Mouse (Mus musculus): Measurements from ENCODE around the gene Dvl3.
"Not testable (repeated sequence)": the region's sequence is repeated elsewhere in the genome, so short reads cannot be mapped to it uniquely, and the experiment has no call there.

Gene Dvl3

GRCm38 (mm10) chr16:20478504-20478903 is 38.3 kb upstream of the Dvl3 start:
- peaks cover 49% of the 10 kb centered on the region for H3K4me1 ChIP-seq (replicated peaks; ENCODE audit: low read depth, low read length)

GRCm38 (mm10) chr16:20479026-20479760 is 37.6 kb upstream of the Dvl3 start:
- not testable (repeated sequence) for H3K27me3 ChIP-seq (ENCODE audit: insufficient read depth, low read length); H3K4me3 ChIP-seq (replicated peaks; ENCODE audit: low read length); H3K36me3 ChIP-seq (ENCODE audit: insufficient read depth, low read length)
- H3K4me1 ChIP-seq (replicated peaks; ENCODE audit: low read depth, low read length) = peaks cover 47% of the 10 kb centered on the region
- H3K9me3 ChIP-seq (ENCODE audit: low read length) = peaks cover 20% of the 10 kb centered on the region

More at GRCm38 (mm10) chr16:20478504-20478903, 38.3 kb upstream of the Dvl3 start:
- Histone ChIP-seq H3K27me3 (ENCODE audit: insufficient read depth, low read length) (no peaks in the 10 kb centered on the region), H3K9me3 (ENCODE audit: low read length) (peaks cover 20% of the 10 kb centered on the region), H3K36me3 (ENCODE audit: insufficient read depth, low read length) (no peaks in the 10 kb centered on the region), H3K4me3 (replicated peaks; ENCODE audit: low read length) (no peak overlapping the region)
- TF ChIP-seq NANOG (IDR thresholded peaks at IDR 0.05; ENCODE audit: borderline replicate concordance, low read length) = no peak
- no peak for TF ChIP-seq CTCF (conservative IDR thresholded peaks at IDR 0.05; ENCODE audit: low read length)
- TF ChIP-seq POU5F1 (IDR thresholded peaks at IDR 0.05; ENCODE audit: borderline replicate concordance, low read length) = no peak

- Histone ChIP-seq H3K4me3 (replicated peaks; ENCODE audit: low read length) (no peak overlapping the region), H3K4me1 (replicated peaks; ENCODE audit: low read depth, low read length) (peaks cover 47% of the 10 kb centered on the region), H3K9me3 (ENCODE audit: low read length) (peaks cover 20% of the 10 kb centered on the region), H3K36me3 (ENCODE audit: insufficient read depth, low read length) (no peaks in the 10 kb centered on the region), H3K27me3 (ENCODE audit: insufficient read depth, low read length) (no peaks in the 10 kb centered on the region)
- TF ChIP-seq CTCF (conservative IDR thresholded peaks at IDR 0.05; ENCODE audit: low read length) = peak; percentile 21; the same call in 1 of the 2 replicates
- 0 out of 2 replicates have a peak, but pooled peaks have one; percentile 13 for TF ChIP-seq POU5F1 (IDR thresholded peaks at IDR 0.05; ENCODE audit: borderline replicate concordance, low read length)
- TF ChIP-seq NANOG (IDR thresholded peaks at IDR 0.05; ENCODE audit: borderline replicate concordance, low read length) = no peak
These were observed 36.7 kb upstream of the Dvl3 start for GRCm38 (mm10) chr16:20480115-20480514.

- TF ChIP-seq CTCF (conservative IDR thresholded peaks at IDR 0.05; ENCODE audit: low read length) (no peak), NANOG (IDR thresholded peaks at IDR 0.05; ENCODE audit: borderline replicate concordance, low read length) (no peak), POU5F1 (IDR thresholded peaks at IDR 0.05; ENCODE audit: borderline replicate concordance, low read length) (no peak)
- H3K4me3 ChIP-seq (replicated peaks; ENCODE audit: low read length) = no peak overlapping the region
These were observed 35.0 kb upstream of the Dvl3 start for GRCm38 (mm10) chr16:20481746-20482145.

GRCm38 (mm10) chr16:20483716-20484115 is 33.1 kb upstream of the Dvl3 start:
- H3K36me3 ChIP-seq (ENCODE audit: insufficient read depth, low read length); H3K4me3 ChIP-seq (replicated peaks; ENCODE audit: low read length); H3K27me3 ChIP-seq (ENCODE audit: insufficient read depth, low read length): not testable (repeated sequence)
- peaks cover 15% of the 10 kb centered on the region for H3K9me3 ChIP-seq (ENCODE audit: low read length)
- H3K4me1 ChIP-seq (replicated peaks; ENCODE audit: low read depth, low read length) = peaks cover 29% of the 10 kb centered on the region

More at GRCm38 (mm10) chr16:20481746-20482145, 35.0 kb upstream of the Dvl3 start:
- peaks cover 25% of the 10 kb centered on the region for H3K9me3 ChIP-seq (ENCODE audit: low read length)
- H3K4me1 ChIP-seq (replicated peaks; ENCODE audit: low read depth, low read length) = peaks cover 39% of the 10 kb centered on the region
- no peaks in the 10 kb centered on the region for H3K27me3 ChIP-seq (ENCODE audit: insufficient read depth, low read length)
- no peaks in the 10 kb centered on the region for H3K36me3 ChIP-seq (ENCODE audit: insufficient read depth, low read length)

- Histone ChIP-seq H3K4me3 (replicated peaks; ENCODE audit: low read length) (no peak overlapping the region), H3K36me3 (ENCODE audit: insufficient read depth, low read length) (no peaks in the 10 kb centered on the region), H3K4me1 (replicated peaks; ENCODE audit: low read depth, low read length) (peaks cover 26% of the 10 kb centered on the region), H3K27me3 (ENCODE audit: insufficient read depth, low read length) (no peaks in the 10 kb centered on the region), H3K9me3 (ENCODE audit: low read length) (peaks cover 5% of the 10 kb centered on the region; the same call in 1 of the 2 replicates)
- TF ChIP-seq POU5F1 (IDR thresholded peaks at IDR 0.05; ENCODE audit: borderline replicate concordance, low read length) (no peak), NANOG (IDR thresholded peaks at IDR 0.05; ENCODE audit: borderline replicate concordance, low read length) (no peak)
These were observed 31.7 kb upstream of the Dvl3 start for GRCm38 (mm10) chr16:20485061-20485460.

GRCm38 (mm10) chr16:20486048-20486447 is 30.7 kb upstream of the Dvl3 start:
- H3K4me1 ChIP-seq (replicated peaks; ENCODE audit: low read depth, low read length) = peaks cover 24% of the 10 kb centered on the region
- H3K9me3 ChIP-seq (ENCODE audit: low read length) = peaks cover 5% of the 10 kb centered on the region; the same call in 1 of the 2 replicates
- H3K36me3 ChIP-seq (ENCODE audit: insufficient read depth, low read length) = no peaks in the 10 kb centered on the region
- H3K27me3 ChIP-seq (ENCODE audit: insufficient read depth, low read length) = no peaks in the 10 kb centered on the region
- no peak overlapping the region for H3K4me3 ChIP-seq (replicated peaks; ENCODE audit: low read length)
- TF ChIP-seq CTCF (conservative IDR thresholded peaks at IDR 0.05; ENCODE audit: low read length) = no peak
- TF ChIP-seq NANOG (IDR thresholded peaks at IDR 0.05; ENCODE audit: borderline replicate concordance, low read length) = no peak
- no peak for TF ChIP-seq POU5F1 (IDR thresholded peaks at IDR 0.05; ENCODE audit: borderline replicate concordance, low read length)

GRCm38 (mm10) chr16:20488151-20488550 is 28.6 kb upstream of the Dvl3 start:
- H3K36me3 ChIP-seq (ENCODE audit: insufficient read depth, low read length) = no peaks in the 10 kb centered on the region
- H3K27me3 ChIP-seq (ENCODE audit: insufficient read depth, low read length) = no peaks in the 10 kb centered on the region
- TF ChIP-seq NANOG (IDR thresholded peaks at IDR 0.05; ENCODE audit: borderline replicate concordance, low read length) = no peak
- TF ChIP-seq CTCF (conservative IDR thresholded peaks at IDR 0.05; ENCODE audit: low read length) = no peak
- no peak for TF ChIP-seq POU5F1 (IDR thresholded peaks at IDR 0.05; ENCODE audit: borderline replicate concordance, low read length)
- H3K4me1 ChIP-seq (replicated peaks; ENCODE audit: low read depth, low read length) = peaks cover 24% of the 10 kb centered on the region
- peaks cover 5% of the 10 kb centered on the region; the same call in 1 of the 2 replicates for H3K9me3 ChIP-seq (ENCODE audit: low read length)
- no peak overlapping the region for H3K4me3 ChIP-seq (replicated peaks; ENCODE audit: low read length)

GRCm38 (mm10) chr16:20488751-20489150 is 28.0 kb upstream of the Dvl3 start:
- H3K4me1 ChIP-seq (replicated peaks; ENCODE audit: low read depth, low read length) = peaks cover 18% of the 10 kb centered on the region
- not testable (repeated sequence) for H3K4me3 ChIP-seq (replicated peaks; ENCODE audit: low read length)

More at GRCm38 (mm10) chr16:20488751-20489150, 28.0 kb upstream of the Dvl3 start:
- not testable (repeated sequence) for H3K9me3 ChIP-seq (ENCODE audit: low read length); H3K27me3 ChIP-seq (ENCODE audit: insufficient read depth, low read length); H3K36me3 ChIP-seq (ENCODE audit: insufficient read depth, low read length)

Measured in E14TG2a.4 (cell line).